Mouse (Mus musculus): ENCODE measurements around the gene Nrbp1. TPM values are rescaled to one million over a fixed set of nuclear protein-coding genes. Genes with fewer than 3 reads are reported as not detected.
"Not testable (repeated sequence)": the region's sequence is repeated elsewhere in the genome, so short reads cannot be mapped to it uniquely, and the experiment has no call there.

The Nrbp1 gene
- total RNA-seq, 2 experiments from 2014 or later = 51.1 to 60.0 TPM

- DNase-seq = no peak
- intact Hi-C loops (cut with DNase I) = no loop called here
Observed at GRCm38 (mm10) chr5:31202933-31203332, 37.7 kb upstream of the Nrbp1 start.

GRCm38 (mm10) chr5:31203866-31204265, 36.8 kb upstream of the Nrbp1 start:
- DNase-seq = no peak
- intact Hi-C loops (cut with DNase I) = no loop called here

GRCm38 (mm10) chr5:31204421-31204820, 36.2 kb upstream of the Nrbp1 start:
- DNase-seq = no peak
- intact Hi-C loops (cut with DNase I) = no loop called here

GRCm38 (mm10) chr5:31216554-31216953, 24.1 kb upstream of the Nrbp1 start:
- intact Hi-C loops (cut with DNase I) = loop anchor here (5.0 kb wide), 1 partner anchor 111 kb away; no protein-coding TSS in a partner anchor
- DNase-seq = not testable (repeated sequence)

- no peak for DNase-seq
- intact Hi-C loops (cut with DNase I) = loop anchor here (5.0 kb wide), 1 partner anchor 109 kb away; no protein-coding TSS in a partner anchor
Observed at GRCm38 (mm10) chr5:31218294-31218693, 22.4 kb upstream of the Nrbp1 start.

DNA sequence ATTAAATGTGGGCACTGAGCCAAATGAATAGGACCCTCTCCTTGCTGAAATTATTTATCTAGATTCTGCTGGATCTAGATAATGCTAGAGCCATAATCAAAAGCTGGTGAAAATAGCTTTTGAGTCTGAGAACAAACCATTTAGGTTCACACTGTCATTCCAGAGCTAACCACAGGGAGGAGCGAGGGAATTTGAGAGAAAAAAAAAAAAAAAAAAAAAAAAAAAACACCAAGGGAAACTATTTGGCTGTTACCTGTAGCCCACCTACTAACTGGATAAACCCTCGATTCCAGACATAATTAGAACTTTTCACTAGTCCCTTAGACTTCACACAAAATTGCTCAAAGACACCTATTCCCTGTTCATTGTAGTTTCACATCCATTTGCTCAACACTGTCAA, 21.6 kb upstream of the Nrbp1 start:
- intact Hi-C loops (cut with DNase I) = loop anchor here (5.0 kb wide), 1 partner anchor 108 kb away; no protein-coding TSS in a partner anchor
- DNase-seq = no peak

DNA sequence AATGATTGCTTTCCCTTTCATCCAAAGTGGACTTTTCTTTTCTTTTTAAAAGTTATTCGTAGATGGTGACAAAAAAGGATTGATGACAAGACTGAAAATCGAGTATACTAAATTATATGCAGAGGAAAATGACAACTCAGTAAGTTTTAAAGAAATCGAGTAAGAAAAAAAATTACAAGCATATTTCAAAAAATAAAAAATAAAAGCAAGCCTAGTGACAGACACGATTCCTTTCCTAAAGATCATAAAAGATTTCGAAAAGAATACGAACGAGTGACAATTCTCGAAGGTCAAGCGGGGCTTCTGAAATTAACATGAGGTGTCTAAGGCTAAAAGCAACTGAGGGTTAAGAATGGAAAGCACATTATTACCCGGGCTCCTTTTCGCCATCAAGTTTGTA, 21.2 kb upstream of the Nrbp1 start:
- DNase-seq = no peak
- intact Hi-C loops (cut with DNase I) = loop anchor here (5.0 kb wide), 1 partner anchor 108 kb away; no protein-coding TSS in a partner anchor

DNA sequence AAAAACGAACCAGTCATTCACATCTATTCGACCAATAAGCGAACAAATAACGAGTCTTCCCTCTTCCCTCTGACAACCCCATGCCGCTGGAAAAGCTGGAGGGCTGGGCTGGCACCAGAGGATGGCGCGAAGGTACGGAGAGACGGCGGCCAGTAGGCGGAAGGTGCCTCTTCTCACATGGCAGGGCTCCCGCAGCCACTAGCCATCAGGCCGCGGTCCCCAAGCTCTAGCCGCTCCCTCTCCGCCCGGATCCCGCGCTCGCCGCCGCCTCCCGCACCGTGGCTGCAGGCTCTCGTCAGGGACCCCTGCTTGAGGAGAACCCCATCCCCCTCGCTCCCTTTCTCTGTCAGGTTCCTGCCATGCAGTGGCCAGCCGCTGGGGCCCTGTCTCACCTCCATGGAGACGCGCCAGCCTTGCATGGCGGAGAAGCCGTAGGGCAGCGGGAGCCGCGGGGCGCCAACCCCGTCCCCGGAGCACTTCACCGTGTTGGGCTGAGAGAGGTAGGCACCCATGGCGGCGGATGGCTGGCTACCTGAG, 20.7 kb upstream of the Nrbp1 start:
- intact Hi-C loops (cut with DNase I) = loop anchor here (2.0 to 5.0 kb wide), 2 partner anchors 21 to 107 kb away; partner anchors contain the start of genes Gm9970 and Nrbp1
- no peak for DNase-seq

- intact Hi-C loops (cut with DNase I) = loop anchor here (2.0 kb wide), 1 partner anchor 20 kb away; the partner anchor contains the start of genes Gm9970 and Nrbp1
- DNase-seq = peak; percentile 96 to 99
Observed at GRCm38 (mm10) chr5:31220448-31221303, 20.0 kb upstream of the Nrbp1 start, which contains the start of gene Ppm1g. Gene Ppm1g, minus strand, starts transcription at chr5:31220687.

DNA sequence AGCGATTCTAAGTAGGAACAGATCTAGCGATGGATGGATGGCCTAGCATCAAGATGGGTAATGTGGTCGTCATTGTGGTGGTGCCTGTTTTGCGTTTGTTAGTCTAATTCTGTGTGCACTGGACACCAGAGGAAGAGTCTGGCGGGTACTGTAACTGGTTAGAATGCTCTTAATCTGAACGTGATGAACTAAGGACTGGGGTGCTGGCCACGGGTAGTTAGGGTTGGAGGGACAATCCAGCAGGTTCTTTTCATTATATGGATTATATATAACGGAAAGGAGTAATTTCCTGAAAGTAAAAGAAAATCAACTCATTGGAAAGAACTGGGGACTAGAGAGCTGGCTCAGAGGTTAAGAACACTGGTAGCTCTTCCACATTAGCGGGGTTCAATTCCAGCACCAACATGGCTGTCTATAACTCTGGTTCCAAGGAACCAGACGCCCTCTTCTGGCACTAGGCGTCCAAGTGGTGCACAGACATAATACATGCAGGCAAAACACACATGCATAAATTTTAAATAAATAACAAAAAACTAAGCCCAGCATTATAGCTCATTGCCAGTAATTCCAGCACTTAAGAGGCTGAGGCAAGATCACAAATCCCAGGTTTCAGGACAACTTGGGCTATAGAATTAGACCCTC, 19.2 kb upstream of the Nrbp1 start:
- intact Hi-C loops (cut with DNase I) = loop anchor here (2.0 kb wide), 1 partner anchor 19 kb away; the partner anchor contains the start of genes Gm9970 and Nrbp1
- DNase-seq = no peak

GRCm38 (mm10) chr5:31222696-31223095, 18.0 kb upstream of the Nrbp1 start:
- intact Hi-C loops (cut with DNase I) = no loop called here
- no peak for DNase-seq

DNA sequence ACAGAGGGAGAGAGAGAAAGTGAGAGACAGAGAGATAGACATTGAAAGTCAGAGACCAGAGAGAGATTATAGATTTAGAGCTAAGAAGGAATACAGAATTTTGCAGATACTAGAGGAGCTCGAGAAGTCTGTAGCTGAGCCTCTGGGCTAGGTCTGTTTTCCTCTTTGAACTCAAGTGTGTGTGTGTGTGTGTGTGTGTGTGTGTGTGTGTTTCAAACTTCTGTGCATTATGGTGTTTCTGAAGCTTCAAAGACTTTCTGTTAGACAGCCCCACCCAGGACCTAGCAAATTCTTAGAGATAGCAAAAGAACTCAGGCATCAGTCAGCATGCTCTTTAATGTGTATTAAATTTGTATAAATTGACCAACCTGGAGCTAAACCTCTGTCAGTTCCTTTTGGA, 14.0 kb upstream of the Nrbp1 start:
- DNase-seq = no peak
- intact Hi-C loops (cut with DNase I) = no loop called here

DNA sequence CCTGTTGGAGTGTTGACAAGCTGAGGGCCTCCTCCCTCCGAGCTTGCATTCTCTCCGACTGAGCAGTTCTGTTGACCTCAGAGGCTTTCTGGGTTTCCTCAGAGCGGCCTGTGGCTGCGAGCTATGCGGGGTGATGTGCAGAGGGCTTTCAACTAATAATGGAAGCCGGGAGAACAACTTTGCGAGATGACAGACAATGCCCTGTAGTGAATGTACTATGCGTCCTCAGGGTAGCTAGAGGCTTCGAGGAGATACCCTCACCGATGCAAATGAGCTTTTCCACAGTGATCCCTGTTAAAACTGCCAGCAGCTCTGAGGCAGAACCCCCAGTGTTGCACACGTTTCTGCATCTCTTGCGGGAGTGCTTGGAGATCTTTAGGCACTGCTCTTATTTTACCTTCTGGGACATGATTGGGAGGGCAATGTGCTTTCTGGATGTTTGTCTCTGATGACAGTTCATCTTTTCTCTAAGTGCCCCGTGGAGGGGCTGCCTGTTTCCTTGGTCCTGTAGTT, 914 bp downstream of the Nrbp1 start:
- no peak for DNase-seq
- intact Hi-C loops (cut with DNase I) = loop anchor here (2.0 to 5.0 kb wide), 2 partner anchors 21 to 46 kb away; partner anchors contain the start of gene Ppm1g

DNA sequence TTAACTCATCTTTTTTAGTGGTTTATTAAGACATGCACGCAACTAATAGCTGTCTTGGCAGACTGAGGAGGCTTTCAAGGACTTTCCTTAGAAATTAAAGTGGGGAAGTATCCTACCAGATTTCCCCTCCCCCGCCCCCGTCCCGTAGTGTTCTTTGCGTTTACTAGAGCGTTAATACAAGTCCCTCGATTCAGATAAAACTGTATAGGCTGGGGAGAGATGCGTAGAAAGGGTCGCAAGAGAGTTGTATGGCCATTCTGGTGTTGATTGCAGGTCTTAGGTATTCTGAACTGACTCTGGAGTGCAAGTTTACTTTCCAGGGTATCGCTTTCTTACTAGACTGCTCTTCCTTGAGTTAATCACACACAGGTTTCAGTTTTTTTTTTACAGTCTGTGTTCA, 1.5 kb downstream of the Nrbp1 start:
- intact Hi-C loops (cut with DNase I) = loop anchor here (5.0 kb wide), 1 partner anchor 45 kb away; no protein-coding TSS in a partner anchor
- DNase-seq = no peak

DNA sequence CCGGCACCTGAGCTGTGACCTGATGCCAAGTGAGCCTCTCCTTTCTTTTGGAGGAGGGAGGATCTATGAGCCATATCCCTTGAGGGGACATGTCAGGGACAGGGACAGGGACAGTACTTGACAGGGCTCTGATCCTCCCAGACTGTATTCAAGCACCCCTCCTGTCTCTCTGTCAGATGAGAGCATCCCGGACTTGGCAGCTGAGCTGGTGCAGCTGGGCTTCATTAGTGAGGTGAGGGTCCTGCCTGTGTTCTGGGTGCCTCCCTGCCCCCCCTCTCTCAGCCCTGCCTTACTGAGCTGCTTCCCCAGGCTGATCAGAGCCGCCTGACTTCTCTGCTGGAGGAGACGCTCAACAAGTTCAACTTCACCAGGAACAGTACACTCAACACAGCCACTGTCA, 10.1 kb downstream of the Nrbp1 start:
- intact Hi-C loops (cut with DNase I) = no loop called here

GRCm38 (mm10) chr5:31251541-31252101, 11.0 kb downstream of the Nrbp1 start, which contains the start of gene Krtcap3:
Gene Krtcap3, plus strand, starts transcription at chr5:31251691.
- intact Hi-C loops (cut with DNase I) = no loop called here

More for the DNA sequence above, 10.1 kb downstream of the Nrbp1 start:
- DNase-seq = no peak

DNA sequence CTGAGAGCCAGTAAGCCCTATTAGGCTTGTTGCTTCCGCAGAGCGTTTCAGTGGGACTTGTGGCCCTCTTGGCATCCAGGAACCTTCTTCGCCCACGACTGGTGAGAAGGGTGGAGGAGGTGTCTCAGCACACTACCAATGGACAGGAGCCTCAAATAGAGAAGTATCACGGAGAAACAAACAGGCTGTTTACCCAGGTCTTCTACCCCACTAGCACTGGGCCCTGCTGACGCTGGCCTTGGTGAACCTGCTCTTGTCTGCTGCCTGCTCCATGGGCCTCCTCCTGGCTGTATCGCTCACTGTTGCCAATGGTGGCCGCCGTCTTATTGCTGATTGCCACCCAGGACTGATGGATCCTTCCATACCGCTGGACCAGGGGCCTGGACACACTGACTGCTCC, 11.5 kb downstream of the Nrbp1 start:
- DNase-seq = no peak
- intact Hi-C loops (cut with DNase I) = no loop called here

More at GRCm38 (mm10) chr5:31251541-31252101, 11.0 kb downstream of the Nrbp1 start, which contains the start of gene Krtcap3:
- DNase-seq = no peak

DNA sequence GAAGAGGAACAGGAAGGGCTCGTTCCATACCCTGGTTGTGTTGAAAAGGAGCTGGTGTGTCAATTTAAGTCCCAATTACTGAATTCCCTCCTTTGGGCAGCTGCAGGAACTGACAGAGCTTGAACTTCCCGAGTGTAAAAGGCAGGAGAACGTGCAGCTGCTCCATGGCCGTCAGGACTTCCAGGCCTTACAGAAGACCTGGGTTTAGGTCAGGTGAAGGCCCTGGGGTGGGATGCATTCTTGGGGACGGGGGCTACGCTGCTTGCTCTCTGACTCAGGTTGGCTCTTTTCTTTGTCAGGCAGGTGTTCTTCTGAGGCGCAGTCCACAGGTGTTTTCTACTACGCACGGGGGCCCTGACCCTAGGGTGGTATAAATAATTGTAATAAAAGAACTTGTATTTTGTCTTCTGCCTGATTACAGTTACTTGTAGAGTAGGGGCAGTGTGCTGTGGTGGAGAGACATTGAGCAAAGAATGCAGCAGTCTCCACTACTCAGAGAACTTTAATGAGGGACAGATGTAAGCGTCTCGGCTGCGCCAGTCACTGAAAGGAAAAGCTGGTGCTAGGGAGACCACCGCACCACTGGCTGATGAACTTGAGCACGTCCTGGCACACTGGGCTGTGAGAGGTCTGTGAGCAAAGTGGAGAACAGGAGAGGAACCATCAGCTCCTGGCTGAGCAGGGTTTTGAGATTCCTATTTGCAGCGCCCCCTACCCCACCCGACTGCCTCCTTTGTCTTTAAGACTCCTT, 12.3 kb downstream of the Nrbp1 start:
- intact Hi-C loops (cut with DNase I) = no loop called here
- DNase-seq = no peak

GRCm38 (mm10) chr5:31253806-31254205, 13.1 kb downstream of the Nrbp1 start:
- DNase-seq = no peak
- intact Hi-C loops (cut with DNase I) = no loop called here

Measured in gastrocnemius, postnatal 36 days (tissue).